Mouse (Mus musculus) c-Kit-positive CD71-negative TER-119-negative erythroid progenitor cells, embryonic 14.5 days (primary cell): ENCODE measurements around the gene Wdr27.

Source experiments
- DNase-seq: peaks from one replicate; pipeline ENCODE4 v3.0.0-alpha.2; 2013; ENCODE audit warnings: low read depth

The Wdr27 gene

DNA sequence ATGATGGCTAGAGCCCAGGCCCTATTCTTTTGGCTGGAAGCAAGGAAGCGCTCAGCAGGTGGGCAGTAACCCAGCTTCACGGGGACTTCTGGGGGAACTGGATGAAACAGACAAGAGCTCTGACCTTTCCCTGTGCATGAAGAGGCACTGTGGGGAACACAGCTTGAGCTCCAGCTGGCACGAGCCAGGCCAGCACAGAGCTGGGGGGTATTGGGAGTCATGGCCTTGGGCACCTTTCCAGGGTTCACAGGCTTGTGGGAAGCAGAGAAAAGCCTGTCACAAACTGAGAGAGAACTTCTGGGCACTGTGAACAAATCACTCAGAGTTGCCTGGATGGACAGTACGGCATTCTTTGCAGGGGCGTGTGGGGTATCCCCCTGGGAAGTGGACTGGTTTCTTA, 118.0 kb downstream of the Wdr27 start:
- no peak for DNase-seq

DNA sequence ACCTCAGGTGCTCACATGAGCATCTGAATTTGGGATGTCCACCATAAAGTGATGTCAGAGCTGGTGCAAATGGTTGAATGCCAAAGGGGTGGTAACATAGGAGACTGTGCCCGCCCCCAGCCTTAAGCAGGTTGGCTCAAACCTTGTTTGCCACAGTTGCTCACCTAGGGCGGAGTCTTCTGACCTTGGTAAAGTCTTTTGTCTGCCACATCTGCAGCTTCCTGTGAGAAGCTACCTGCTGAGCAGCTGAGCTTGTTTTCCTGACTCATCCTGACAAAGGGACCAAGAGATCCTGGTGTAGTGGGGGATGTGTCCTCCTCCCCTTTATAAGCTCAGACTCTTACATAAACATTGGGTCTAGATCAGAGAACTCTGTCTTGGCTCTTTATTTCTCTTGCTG, 125.0 kb downstream of the Wdr27 start:
- no peak for DNase-seq

DNA sequence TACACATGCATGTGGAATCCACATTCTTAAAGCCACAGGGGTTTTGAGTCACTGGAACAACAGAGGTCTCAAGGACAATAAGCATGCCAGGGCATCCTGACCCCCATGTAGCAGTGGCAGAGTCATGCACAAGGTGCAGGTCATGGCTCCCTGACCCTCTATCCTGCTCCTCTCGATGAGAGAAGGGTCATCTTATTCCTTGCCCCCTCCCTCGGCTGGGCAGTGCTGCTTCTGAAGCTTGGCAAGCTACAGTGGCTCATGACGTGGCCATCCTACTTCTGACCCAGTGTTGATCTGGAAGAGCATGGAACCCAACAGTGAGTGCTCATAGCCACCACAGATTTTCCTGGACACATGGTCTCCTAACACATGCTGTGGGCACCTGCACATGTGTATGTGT, 126.9 kb downstream of the Wdr27 start:
- no peak for DNase-seq

DNA sequence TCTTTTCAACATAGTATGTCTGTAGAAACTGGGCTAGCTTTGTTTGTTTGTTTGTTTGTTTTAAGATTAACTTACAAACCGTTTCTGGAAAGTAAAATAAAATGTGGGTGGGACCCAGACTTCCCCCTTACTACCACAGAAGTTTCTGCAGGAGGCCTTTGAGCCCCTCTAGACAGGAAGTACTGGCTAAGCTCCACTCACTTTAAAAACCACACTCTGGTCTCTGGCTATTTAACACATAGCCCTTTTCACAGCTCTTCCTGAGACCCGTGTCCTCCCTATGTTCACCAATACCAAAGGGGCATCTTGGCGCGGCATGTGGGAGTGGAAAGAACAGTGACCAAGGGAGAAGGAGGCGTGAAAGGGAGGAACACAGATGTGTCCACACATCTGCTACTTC, 127.7 kb downstream of the Wdr27 start:
- DNase-seq, result no peak

DNA sequence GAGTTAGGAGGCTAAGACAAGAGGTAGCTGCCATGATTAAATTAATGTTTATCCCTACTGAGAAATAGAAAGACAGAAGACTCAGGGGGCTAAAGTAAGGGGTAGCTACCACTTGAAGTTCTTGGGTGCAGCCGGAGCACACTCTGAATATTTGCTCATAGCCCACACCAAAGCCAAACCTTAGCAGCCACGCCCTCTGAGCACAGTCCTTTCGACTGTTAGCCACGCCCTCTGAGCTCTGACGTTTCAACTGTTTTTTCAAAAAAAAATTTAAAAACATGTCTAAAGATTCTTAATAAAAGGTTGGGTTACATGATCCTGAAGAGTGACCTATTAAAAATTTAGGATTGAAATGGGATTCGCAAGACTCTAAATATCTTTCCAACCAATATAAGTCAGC, 130.3 kb downstream of the Wdr27 start:
- DNase-seq, result no peak

DNA sequence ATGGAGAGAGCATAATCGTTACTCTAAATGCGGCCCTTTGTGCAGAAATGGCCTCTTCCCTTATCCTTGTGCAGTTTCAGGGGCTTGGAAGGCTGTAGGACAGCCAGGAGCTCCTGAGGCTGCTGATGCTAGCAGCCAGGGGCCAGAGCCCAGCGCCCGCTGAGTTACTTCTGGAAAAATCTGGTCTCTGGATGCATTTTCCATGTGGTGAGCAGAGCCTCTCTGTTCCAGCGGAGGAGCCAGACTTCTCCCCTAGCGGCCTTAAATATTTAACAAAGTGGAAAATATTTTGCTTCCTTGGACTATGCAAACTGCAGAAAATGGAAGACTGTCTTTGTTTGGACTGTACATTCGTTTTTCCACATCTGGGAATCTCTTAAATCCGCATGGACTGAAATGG, 130.9 kb downstream of the Wdr27 start:
- DNase-seq, result no peak

DNA sequence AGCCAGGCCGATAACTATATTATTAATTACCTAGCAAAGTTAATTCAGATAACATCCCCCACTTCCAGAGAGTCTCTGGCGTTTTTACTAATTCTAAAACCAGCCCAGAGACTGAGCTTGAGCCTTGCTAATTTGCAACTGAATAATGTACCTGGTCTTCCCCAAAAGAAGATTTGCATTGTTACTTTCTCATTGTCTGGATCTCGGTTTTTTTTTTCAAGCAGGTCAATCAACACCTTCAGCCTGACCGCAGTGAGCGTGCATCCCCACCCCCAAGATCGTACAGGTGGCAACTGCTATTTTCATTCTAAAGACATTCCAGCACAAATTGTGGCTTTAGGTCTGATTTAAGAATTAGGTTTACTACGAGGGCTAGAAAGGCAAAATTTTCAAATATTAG, 136.2 kb downstream of the Wdr27 start:
- DNase-seq, result no peak

DNA sequence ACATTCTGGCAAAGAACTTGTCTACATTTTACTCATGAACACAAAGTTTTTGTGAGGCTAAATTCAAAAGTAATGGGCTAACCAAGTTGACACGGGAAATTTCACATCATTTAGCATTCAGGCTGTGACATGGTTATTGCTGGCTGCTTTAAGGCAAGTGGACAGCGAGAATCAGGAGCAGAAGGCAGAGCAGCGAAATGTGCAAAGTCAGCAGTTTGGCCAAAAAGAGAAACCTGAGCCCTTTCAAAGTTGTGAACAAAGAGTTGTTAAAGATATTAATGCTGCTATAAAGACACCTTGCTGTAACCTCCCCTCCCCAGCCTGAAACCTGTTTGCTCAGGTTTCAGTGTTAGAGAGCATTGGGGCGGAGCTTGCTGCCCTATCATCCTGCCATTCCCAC, 143.7 kb downstream of the Wdr27 start:
- no peak for DNase-seq

DNA sequence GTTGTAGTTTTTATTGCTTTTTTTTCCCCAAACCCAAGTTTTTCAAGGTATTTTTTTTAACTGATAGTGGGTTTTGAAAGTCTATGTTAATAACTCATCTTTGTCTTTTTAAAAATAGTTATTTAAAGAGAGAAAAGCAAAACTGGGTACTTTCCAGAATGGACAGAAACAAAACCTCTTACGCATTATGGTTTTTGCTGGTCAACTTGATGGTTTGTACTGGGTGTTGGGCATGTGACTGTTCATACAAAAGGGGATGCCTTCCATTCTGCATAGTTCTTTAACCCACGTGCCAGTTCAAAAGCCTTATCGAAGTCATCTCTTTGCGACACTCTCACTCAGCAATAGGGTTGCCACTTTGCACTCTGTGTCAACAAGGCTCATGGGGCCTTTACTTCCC, 147.9 kb downstream of the Wdr27 start:
- DNase-seq, result no peak

DNA sequence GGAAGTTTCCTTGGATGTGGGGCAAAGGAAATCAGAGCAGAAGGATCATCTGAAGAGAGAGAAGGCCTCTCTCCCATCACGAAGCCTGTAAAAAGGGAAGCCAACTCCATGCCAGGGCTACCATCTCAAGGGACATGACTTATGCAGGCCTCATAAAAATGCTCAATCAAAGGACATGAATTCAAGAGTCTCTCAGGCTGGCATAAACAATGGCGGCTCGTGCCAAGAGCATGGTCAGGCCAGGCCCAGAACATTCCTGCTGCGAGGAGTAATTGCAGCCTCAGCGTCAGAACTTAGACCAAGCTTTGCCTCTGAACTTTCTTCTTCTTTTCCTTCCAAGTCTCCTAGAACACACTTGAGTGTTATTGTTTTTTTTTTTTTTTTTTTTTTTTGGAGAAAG, 163.6 kb downstream of the Wdr27 start:
- DNase-seq, result no peak

DNA sequence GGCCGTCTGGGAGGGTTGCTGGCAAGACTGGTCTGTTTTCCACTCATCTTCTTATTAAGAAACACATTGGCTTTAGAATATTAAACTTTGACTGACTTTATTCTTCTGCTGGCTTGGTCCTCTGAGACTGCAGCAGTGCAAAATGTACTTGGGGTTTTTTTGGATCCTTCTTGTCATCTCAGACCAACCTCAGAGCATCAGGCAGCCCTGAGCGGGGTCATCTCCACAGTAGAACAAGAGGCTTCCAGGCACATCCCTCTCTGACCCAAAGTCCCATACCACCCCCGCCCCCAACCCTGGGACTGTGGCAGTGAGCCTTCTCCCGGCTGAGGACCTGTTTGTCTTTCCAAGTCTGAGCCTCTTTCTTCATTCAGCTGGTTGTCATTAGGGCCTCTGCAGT, 171.6 kb downstream of the Wdr27 start:
- DNase-seq, result no peak

DNA sequence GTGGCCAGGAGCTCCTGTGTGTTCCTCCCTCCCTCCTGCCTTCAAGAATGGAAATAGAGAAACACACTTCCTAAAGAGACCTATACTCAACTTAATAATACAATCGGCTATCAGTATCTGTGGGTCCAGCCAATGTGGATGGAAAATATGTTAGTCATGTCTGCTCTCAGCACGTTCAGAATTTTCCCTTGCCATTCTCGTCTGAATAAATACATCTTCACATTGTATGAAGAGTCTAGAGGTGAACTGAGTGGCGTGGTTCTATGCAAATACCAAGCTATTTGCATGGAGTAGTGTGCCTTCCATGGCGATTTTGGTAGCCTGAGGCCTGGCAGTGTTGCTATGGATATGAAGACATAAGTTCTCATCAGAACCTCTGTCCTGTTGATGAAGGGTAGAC, 172.6 kb downstream of the Wdr27 start:
- no peak for DNase-seq
